Mouse (Mus musculus): Measurements from ENCODE around the gene Fkbp7. TPM values are rescaled to one million over a fixed set of nuclear protein-coding genes. Genes with fewer than 3 reads are reported as not detected.

Fkbp7 gene
- total RNA-seq, 2 experiments from 2014 or later: 4.4 to 5.2 TPM

Other genes starting within 250 kb of the Fkbp7 start
- 10 to 100 TPM; 15.9 to 18.4 TPM for gene Prkra, start 25.1 kb downstream of the Fkbp7 start, total RNA-seq (2021)
- gene Pjvk, start 24.6 kb downstream of the Fkbp7 start, total RNA-seq (2021): under 1 TPM in 1 of 2 experiments, not detected in 1; 0.79 TPM
- gene Plekha3, start 2.2 kb upstream of the Fkbp7 start, total RNA-seq (2021): 10 to 100 TPM; 32.0 to 32.6 TPM